Mouse (Mus musculus) heart, postnatal 14 days (tissue): ENCODE data around the gene Fblim1. TPM values are rescaled to one million over a fixed set of nuclear protein-coding genes. Genes with fewer than 3 reads are reported as not detected.

Source experiments
- DNase-seq, 2 experiments: peaks; one replicate each; pipeline ENCODE4 v3.0.0; 2021 to 2022
- intact Hi-C: fragments of 180-260 bp; cut with DNase I; formaldehyde crosslinking; loops from one replicate; pipeline ENCODE4 v1.15.1; 2025
- long read RNA-seq, 2 experiments: library from polyadenylated mRNA; stranded (forward); transcript quantifications; one replicate each; pipeline ENCODE4 v2.0.0; 2021
- total RNA-seq, 2 experiments: library from RNA; stranded (reverse); gene quantifications; 2 replicates each; pipeline ENCODE4 v1.2.3; 2021

Gene Fblim1
- 100 to 1,000 TPM; 299 to 338 TPM for total RNA-seq
- long read RNA-seq, experiment 1, transcript Fblim1-202 (9 exons, 3,036 nt), result major isoform, 153 of 424 reads
- long read RNA-seq, experiment 1, partial matches to known transcripts, result 117 of 424 reads
- long read RNA-seq, experiment 1, other reads (novel, unspliced or antisense), result 152 of 424 reads
- long read RNA-seq, experiment 2, transcript Fblim1-202 (9 exons, 3,036 nt), result major isoform, 169 of 417 reads
- long read RNA-seq, experiment 2, partial matches to known transcripts, result 116 of 417 reads
- long read RNA-seq, experiment 2, other reads (novel, unspliced or antisense), result 132 of 417 reads

DNA sequence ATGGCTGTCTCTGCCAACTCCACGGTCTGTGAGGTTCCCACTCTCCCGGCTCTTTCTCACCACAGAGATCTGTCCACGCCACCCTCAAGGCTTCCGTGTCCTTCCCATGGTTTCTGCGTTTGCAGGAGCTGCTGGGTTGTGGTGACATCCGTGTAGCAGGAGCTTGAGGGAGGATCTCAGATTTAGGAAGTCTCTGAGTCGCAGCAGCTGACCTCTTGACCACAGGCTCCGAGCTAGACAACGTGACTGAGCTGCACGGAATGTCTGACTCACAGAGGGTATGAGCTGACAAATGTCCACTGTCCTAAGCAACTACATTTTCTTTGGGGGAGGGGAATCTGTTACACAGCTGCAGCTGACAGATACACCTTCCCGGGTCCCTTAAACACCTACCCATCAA lies at the start of gene Fblim1:
Gene Fblim1 (minus strand): TSS at position 236 of the 400 bp plus-strand sequence.
- intact Hi-C loops, result no loop called here
- no peak for DNase-seq

DNA sequence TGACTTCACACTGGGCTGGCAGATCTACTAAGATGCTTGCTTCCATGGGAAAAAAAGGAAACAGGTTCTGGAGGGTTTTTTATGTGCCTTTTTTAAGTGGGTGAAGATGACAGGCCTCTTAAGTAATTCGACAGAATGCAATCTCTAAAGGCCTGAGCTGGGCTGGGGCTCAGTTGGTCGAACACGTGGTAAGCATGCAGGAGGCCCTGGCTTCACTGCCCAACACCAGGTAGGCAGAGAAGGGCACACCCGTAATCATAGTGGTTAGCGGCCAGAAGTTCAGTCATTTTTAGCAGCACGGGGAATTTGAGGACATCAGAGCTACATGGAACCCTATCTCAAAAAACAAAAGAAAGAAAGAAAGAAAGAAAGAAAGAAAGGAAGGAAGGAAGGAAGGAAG lies 48.6 kb upstream of the Fblim1 start:
- intact Hi-C loops, result no loop called here
- DNase-seq, result no peak

DNA sequence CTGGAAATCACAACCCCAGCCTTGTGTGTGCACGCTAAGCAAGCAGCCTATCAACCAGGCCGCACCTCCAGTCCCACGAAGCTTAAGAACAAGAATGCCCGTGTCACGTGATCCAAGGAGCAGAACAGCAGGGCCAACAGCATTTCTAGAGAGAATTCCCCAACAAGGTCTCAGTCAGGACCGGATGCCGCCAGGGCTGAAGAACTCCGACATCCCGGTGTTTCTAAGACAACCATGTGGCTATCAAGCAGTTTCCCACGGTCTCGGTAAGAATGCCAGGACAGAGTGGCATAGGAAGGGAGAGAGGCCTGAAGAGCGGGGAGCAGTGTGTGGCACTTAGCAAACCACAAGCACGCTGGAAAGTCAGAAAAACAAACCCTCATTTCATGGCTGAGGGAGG lies 47.9 kb upstream of the Fblim1 start:
- intact Hi-C loops, result no loop called here
- no peak for DNase-seq

DNA sequence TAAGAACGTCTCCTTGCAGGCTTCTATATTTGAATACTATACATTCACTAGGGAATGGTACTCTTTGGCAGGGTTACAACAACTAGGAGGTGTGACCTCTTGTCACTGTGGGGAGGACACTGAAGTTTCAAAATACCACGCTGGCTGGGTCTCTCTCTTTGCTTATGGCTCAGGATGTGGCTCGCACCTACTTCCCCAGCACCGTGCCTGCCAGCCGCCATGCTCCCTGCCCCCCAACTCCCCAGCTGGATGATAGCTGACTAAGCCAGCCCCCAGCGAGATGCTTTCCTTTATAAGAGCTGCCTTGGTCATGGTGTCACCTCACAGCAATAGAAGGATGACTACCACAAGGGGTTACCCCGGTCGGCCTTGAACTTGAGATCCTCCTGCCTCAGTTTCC lies 47.1 kb upstream of the Fblim1 start:
- no peak for DNase-seq
- intact Hi-C loops, result no loop called here

DNA sequence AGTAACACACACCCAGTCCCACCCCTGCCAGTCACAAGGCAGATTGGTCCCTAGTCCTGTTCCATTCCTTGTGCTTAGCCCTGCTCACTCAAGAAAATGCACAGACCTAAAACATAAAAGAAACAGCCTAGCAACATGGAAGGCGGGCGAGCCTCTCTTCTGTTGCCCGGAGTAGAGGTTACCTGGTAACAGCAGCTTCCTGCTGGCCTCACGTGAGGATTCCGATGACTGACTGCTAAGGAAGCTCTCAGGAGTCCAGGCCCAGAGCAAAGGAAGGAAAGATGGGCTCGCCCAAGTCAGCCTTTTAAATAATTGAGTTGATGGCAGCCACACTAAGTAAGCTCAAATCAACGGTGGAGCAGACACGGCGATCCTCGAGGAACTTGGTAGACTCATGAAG lies 46.0 kb upstream of the Fblim1 start:
- intact Hi-C loops, result no loop called here

DNA sequence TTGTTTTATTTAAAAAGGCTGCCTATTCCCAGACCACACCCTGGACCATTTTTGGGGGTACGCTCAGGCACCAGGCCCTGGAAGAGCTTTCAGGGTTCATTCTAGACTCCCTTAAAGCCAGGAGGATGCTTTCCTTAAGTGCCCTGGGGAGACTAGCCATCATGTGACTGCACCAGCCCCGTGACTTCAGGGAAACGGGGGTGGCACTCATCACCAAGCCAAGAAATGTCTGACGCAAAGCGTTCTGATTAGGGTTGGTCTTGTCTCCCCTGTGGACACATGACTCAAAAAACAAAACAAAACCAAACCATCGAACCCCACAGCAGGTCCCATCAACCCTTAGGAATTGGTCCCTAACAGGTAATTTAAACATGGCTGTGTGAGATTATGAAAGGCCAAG lies 45.4 kb upstream of the Fblim1 start:
- DNase-seq, result no peak
- intact Hi-C loops, result no loop called here

More for the DNA sequence above, 46.0 kb upstream of the Fblim1 start:
- DNase-seq, result no peak

DNA sequence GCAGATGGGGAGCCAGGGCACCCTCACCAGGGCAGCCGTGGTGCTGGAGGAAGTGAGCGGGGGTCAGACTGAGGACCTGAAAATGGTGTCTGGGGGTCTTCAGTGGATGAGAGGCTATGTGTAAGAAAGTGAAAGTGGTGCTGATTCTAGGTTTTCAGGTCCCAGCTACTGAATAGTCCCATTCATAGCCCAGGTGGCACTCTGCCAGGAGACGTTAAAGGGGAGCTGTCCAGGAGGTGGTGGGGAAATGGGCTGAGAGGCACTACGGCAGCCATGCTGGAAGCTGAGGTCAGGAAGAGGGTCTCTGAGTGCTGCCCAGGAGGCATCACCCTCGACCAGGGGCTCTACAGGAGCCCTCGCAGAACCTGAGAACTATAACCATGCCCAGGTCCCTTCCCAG lies 43.3 kb upstream of the Fblim1 start:
- intact Hi-C loops, result no loop called here
- no peak for DNase-seq

DNA sequence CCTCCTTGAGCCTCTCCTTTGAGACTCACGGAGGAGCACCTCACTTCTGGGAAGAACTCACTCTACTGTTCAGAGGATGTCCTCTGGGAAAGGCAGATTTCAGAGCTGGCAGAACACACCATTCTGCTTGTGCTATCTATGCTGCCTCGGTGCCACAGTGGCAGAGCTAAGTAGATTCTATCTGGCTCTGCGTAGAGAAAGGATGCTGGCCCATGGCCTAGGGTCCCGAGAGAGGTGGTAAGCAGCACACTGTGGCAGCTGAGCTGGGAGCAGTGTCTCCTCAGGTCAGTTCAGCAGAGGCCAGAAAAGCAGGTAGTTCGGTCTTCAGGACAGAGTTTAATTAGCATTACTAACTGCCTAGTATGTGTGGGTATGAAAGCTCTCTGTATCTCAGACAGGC lies 42.4 kb upstream of the Fblim1 start:
- peak; percentile 56 to 57 for DNase-seq

DNA sequence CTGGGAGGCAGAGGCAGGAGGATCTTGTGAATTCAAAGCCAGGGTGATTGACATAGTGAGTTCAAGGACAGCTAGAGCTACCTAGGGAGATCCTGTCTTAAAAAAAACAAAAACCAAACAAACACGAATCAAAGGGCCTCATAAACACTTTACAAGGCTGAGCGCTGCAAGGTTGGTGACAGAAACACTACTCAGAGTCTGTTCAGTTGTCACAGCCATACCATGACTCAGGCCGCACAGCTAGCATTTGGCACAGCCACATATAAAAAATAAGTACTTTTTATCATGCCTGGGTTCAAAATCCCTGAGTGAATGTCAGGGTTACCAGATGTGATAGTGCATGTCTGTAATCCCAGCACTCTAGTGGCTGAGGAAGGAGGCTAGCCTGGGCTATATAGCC lies 41.3 kb upstream of the Fblim1 start:
- no peak for DNase-seq
- intact Hi-C loops, result no loop called here

More for the DNA sequence above, 42.4 kb upstream of the Fblim1 start:
- intact Hi-C loops, result no loop called here

DNA sequence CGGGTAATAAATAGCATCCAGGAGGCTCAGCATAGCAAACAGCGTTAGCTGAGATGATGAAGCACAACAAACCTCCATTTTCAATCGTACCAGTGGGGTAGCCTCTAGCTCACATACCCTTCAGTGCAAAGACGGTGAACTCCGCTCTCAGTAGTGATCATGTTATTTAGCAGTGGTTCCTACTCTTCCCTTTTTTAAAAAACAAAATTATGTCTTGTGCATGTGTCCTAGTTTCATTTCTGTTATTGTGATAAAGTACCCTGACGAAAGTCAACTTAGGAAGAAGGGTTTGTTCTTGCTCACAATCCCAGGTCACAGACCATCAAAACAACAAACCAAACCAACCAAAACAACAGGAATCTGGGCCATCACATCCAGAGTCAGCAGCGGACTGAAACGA lies 40.1 kb upstream of the Fblim1 start:
- no peak for DNase-seq
- intact Hi-C loops, result no loop called here

DNA sequence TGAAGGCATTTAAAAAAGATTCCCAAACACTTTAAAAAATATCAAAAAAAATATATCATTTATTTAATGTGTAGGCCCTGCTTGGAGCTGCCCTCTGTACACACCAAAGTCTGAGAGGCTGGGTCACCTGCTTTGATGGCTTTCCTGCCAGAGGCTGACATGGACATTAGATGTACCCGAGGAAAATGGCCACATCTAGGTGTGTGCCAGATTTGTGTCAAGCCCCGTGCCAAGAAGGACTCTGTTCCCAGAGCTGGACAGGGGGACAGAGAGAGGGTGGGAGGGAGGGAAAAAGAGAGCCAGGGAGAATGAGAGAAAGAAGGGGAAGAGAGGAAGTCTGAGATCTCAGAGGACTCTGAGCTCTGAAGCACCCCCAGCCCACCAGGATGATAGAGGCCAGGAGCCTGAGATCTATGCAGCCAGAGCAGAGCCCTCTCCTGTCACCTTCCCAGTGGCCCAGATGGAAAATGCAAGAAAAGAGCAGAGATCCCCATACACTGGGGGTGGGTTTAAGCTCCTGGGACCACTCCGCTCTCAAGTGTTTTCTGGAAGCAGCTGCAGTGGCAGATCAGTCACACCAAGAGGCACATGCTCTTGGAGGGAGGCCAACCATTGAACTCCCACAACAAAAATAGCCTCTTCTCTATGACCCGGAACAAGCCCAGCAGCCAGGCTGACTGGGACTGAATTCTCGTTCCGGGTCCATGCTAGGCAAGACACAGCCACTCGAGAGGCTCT lies 37.4 kb upstream of the Fblim1 start:
- intact Hi-C loops, result no loop called here
- DNase-seq, result peak; percentile 74 to 84

DNA sequence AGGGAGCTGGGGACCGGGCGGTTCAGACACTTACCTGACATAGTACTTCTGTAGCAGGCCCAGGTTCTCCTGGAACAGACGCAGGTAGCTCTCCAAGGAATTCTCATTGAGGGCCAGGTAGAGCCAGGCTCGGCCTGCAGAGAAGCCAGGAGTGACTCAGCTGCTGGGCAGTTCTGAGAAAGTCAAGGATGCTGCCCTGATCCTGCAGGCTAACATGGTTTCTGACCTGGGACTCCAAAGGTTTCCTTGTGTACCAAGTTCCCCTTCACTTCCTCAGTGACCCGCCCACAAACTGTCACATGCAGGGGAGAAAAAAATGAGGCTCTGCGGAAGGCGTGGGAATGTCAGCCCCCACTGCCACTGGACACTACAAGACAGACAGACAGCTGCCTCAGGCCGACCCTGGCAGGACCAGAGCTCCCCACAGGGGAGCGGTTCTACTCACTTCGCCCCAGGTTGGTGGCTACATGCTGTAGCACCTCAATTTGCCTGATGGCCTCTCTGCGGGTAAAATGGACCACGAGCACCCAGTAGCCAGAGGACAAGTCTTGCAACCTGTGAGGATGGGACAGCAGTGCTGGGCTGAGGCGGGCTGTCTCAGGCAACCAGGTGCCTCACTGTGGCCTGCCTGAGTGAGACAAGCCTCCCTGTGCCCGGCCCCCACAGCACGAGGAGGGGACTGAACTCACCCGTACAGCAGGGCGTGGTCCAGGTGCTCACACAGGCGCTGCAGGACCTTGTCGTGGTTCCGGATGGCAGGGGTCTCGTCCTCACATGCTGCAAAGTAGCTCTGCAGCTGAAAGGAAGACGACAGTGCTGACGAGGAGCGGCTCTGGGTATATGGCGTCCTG lies 36.3 kb upstream of the Fblim1 start:
- intact Hi-C loops, result no loop called here
- no peak for DNase-seq

DNA sequence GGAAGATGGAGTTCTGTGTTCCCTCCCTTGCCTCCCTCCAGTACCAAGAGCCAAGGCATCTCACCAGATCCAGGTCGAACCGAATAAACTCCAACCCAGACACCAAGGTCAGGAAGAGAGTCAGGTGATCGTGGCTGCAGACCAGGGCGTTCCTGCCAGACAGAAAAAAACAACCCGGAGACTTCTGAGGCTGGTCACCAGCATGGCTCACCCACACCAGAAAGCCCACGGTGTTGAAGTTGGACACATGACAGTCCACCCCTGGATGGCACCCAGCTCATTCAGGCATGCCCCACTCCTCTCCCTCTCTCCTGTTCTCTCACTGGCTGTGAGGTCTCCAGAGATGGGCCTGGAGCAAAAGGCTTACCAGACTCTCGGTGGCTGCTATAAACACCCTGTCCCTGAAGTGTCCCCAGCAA lies 35.5 kb upstream of the Fblim1 start:
- DNase-seq, result peak; percentile 50 to 63
- intact Hi-C loops, result no loop called here

DNA sequence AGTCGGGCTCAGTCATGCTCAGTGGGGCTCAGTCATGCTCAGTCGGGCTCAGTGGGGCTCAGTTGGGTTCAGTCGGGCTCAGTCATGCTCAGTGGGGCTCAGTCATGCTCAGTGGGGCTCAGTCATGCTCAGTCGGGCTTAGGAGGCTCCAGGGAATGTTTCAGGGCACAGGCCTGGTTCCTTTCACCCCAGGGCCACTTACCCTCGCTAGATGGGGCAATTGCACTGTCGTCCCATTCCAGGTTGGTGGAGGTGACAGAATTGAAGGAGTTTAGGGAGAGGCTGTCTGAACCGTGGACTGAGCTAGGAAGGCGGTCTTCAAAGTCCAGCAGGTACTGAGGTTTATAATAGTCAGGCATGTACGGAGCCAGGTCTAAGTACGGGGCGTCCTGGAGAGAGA lies 33.6 kb upstream of the Fblim1 start:
- DNase-seq, result no peak
- intact Hi-C loops, result loop anchor here (5.0 kb wide), 1 partner anchor 63 kb away; no protein-coding TSS in a partner anchor

DNA sequence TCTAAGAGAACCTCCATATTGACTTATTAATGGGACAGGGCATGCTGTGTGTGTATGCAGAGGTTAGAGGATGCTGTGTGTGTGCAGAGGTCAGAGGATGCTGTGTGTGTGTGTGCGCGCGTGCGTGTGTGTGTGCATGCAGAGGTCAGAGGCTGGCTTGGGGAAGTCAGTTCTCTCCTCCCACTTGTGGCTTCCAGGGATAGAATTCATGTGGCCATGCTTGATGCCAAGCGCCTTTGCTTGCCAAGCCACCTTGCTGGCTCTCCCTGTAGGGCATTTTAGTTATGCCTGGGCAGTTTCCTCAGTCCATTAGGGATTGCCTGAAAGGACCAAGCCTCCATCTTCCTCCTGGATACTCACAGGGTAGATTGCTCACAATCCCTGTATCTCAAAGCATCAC lies 30.8 kb upstream of the Fblim1 start:
- DNase-seq, result peak; percentile 50 to 75
- intact Hi-C loops, result loop anchor here (5.0 kb wide), 1 partner anchor 66 kb away; no protein-coding TSS in a partner anchor

DNA sequence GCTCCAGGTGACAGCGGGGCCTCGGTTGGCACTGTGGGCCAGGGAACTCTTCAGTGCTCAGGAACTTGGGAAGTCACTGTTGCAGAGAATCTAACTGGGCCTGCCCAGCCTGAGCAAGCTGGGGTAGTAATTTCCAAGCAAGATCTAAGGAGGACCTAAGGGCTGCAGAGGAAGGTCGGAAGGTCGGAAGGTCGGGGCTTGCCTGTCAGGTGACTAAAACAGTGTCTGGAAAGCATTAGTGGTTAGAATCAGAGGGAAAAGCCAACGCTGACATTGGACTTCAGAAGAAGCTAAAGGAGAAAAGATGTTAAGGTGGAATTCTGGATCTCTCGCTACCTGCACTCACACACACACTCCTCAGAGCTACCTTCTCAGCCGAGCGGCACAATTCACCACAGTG lies 30.1 kb upstream of the Fblim1 start:
- intact Hi-C loops, result loop anchor here (5.0 kb wide), 1 partner anchor 66 kb away; no protein-coding TSS in a partner anchor

DNA sequence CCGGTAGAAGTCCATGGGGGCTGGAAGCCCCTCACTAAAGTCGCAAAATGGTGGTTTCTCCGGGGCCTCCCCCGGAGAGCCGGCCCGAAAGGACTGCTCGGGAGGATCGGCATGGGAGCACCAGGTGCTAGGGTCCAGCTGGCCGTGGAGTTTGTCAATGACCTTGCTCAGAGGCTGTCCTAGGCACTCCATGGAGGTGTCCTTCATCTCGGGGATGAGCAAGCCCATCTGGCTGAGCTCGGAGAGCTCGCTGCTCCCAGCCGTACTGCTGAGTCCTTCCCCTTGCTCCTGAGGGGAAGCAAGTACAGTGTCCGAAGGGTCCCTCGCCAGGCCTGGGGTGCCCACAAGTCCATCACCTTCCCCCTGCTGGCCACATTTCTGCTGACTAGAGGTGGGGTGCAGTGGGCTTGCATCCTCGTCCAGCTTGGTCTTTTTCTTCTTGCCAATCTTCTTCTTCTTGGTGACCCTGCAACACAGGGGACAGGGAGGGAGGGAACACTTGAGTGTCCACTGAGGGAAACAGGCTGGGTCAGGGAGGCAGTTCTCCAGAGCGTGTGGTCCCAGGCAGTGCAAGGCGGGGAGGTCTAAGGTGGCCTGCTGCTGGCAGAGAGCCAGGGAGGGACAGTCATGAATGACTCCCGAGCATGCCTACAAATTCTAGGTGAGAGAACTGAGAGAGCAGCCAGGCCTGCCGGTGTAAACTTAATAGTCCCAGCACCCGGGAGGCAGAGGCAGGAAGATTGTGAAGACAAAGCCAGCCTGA lies 26.4 kb upstream of the Fblim1 start:
- no peak for DNase-seq
- intact Hi-C loops, result no loop called here

More for the DNA sequence above, 30.1 kb upstream of the Fblim1 start:
- no peak for DNase-seq

DNA sequence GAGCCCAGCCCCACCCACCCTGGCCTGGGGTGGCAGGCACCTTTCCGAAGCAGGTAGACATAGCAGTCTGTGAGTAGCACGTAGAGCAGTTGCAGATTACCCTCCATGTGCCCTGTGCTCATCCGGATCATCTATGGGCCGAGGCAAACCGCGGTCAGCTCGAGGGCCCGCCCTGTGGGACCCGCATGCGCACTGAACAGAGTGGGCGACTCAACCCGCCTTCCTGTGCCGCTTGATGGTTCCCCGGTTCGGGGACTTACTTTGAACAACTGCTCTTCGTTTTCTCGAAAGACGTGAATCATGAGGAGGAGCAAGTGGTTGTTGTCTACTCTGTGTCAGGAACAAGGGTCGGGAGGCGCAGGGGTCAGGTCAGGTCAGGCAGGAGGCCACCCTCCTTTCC lies 25.4 kb upstream of the Fblim1 start:
- intact Hi-C loops, result no loop called here
- no peak for DNase-seq

DNA sequence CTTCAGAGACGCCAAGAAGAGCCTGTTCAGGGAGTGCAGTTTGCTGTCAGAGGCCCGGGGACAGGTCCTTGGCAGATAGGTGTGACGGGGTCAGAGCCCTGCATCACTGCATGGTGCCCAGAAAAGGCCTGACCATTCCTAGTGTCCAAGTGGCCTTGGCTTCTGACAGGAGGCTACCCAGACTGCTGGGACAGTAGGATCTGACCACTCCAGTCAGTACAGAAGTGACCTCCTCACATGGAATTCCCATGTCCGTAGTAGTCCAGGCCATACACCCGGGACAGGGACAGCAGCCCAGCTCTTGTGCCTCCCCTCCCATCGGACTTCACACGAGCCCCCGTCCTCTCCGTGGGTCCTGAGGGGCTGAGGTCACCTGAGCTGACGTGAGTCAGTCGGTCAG lies 24.1 kb upstream of the Fblim1 start:
- DNase-seq, result no peak
- intact Hi-C loops, result no loop called here

DNA sequence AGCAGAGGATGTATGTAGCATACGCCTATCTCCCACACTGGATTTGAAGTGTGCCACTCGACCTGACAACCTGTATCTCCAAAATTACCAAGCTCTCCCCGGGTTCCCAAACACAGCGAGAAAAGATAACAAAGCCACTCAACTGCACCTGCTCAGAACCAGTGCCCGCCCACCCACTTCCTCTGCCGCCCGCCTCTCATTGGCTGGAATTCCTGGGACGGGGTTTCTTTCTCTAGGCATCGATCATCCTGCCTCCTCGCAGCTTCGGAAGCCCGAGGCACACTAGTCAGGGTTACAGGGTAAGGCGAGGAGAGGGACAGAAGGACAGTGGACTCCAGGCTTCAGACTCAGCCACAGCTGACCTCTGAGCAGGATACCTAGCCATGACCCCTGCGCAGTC lies 22.8 kb upstream of the Fblim1 start:
- intact Hi-C loops, result no loop called here
- no peak for DNase-seq
